Mouse (Mus musculus) urinary bladder, postnatal 36 days (tissue): Measurements from ENCODE around the gene Gm1043.

ENCODE experiments used
- DNase-seq, 2 experiments: peaks; one replicate each; pipeline ENCODE4 v3.0.0; 2022; ENCODE audit warnings: low spot score in 2 of 2, mixed read lengths in 1 of 2

Gene Gm1043

GRCm38 (mm10) chr5:37085241-37085640 is at the start of gene Gm1043:
TSS of gene Gm1043 (plus strand) at chr5:37085370.
- no peak for DNase-seq

- DNase-seq = no peak
These were observed 49.3 kb upstream of the Gm1043 start for GRCm38 (mm10) chr5:37035896-37036295.

GRCm38 (mm10) chr5:37036884-37037283 is 48.3 kb upstream of the Gm1043 start:
- no peak for DNase-seq

DNA sequence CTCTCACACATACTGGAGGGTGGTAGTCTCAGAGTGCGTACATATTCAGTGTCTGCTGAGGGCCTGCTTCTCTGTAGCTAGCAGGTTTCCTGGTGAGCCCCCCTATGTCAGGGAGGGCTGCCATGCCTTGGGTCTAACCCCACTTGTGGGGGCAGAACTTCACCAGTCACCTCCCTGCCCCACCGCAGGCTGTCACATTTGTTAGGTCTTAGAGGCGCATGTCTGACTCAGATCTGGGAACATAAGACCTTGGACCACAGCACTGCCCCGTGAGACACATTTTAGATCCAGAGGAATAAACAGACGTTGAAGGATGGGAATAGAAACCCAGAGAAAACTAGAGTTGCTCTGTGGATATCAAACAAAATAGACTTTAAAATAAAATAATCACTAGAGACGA is 45.3 kb upstream of the Gm1043 start:
- no peak for DNase-seq

- DNase-seq = no peak
These were observed 44.5 kb upstream of the Gm1043 start for GRCm38 (mm10) chr5:37040711-37041110.

GRCm38 (mm10) chr5:37041651-37042050 is 43.5 kb upstream of the Gm1043 start:
- DNase-seq = no peak

- DNase-seq = no peak
These were observed 42.2 kb upstream of the Gm1043 start for GRCm38 (mm10) chr5:37042934-37043333.

GRCm38 (mm10) chr5:37044793-37045192 is 40.4 kb upstream of the Gm1043 start:
- no peak for DNase-seq

DNA sequence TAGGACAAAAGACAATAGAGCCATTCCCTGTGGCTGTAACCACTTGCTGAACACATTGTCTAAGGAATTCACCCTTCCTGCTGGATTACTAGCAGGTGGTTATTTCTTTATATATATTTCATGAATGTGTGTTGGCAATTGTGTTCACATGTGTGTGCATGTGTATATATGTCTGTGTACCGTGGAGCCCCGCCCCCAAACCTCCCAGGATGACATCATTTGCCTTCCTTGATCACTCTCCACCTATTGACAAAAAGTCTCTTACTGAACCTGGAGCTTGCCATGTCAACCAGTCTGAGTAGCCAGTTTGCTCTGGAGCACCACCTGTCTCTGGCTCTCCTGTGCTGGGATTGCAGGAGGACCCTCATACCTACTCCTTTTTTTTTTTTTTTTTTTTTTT is 39.6 kb upstream of the Gm1043 start:
- no peak for DNase-seq

DNA sequence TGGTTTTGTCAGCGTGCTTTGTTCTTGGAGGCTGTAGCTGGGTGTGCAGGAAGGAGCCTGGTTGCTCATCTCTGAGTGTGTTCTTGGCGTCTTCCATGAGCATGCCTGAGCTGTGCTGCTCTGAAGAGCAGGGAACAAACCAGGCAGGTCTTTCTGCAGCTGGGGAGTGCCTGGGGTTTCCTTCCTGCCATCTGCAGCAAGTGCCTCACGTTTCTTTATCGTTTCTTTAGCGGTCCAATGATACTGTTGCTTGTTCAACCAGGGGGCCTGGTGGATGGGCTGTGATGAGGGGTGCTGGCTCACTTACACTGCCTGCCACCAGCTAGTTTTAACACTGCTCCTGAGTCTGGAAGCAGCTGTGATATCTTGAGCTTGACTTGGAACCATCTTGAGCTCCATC is 38.4 kb upstream of the Gm1043 start:
- DNase-seq = no peak

GRCm38 (mm10) chr5:37047206-37047915 is 37.8 kb upstream of the Gm1043 start:
- no peak for DNase-seq

- no peak for DNase-seq
These were observed 37.2 kb upstream of the Gm1043 start for GRCm38 (mm10) chr5:37047992-37048391.

GRCm38 (mm10) chr5:37049111-37049510 is 36.1 kb upstream of the Gm1043 start:
- no peak for DNase-seq

DNA sequence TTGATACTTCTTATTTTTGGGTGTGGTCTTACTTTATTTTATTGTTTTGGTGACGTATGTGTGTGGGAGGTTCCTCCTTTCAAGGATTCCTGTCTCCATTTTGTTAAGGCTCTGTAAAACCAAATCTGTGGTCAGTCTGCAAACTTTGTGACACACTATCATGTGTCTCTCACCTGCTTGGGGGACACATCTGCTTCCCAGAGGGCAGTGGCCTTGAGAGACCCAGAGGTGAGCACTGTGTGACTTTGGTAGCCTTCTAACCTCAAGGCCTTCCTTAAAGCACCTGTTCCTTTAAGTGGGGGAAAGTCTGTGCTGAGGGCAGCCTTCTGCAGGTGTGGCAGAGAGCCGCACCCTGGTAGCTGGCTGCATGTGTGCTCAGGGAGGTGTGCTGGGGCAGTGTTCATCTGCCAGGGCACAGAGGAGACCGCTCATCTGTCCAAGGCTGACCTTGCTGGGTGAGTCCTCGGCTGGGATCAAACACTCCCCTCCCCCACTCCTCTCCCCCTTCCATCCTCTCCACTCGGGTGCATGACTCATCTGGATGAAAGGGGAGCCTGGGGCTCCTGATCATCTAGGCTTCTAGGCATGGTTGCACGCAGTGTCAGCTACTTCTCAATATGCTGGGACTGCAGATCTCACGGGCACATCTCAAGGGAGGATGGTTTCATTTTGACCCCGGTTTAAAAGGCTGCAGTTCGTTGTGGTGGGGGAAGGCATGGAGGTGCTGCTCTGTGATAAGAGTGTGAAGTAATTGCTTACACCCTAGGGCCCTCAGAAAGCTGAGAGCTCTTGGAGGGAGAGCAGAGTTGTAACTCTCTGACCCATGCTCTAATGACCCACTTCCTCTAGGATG is 34.4 kb upstream of the Gm1043 start:
- peak; percentile 30 to 53 for DNase-seq

DNA sequence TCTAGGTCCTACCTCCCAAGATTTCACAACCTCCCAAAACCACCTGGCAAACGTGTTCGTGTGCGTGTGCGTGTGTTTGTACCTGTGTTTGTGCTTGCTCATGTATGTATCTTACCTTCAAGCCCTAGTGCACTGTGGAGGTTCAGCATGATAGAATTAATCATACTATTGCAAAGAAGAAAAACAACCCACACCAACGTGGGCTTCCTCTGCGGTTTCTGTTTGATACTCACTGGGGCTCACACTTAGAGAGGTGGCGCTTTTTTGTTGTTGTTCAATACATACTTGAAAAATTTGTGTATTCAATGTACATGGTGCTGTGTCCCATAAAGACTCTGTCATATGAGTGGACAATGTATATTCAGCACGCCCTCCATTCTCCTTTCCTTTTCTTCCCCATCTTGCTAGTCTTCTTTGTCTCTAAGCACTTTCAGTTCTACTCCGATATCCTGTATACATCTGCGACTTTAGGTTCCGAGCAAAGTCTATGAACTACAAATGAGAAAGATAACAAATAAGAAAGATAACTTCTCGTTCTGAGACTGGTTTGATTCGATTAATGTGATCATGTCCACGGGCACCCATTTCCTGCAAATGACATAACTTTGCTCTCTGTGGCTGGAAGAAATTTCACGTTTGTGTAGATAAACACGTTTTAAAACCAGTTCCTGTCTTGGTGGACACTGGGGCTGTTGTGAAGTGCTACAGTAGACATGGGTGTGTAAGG is 33.6 kb upstream of the Gm1043 start:
- no peak for DNase-seq

- DNase-seq = no peak
These were observed 32.3 kb upstream of the Gm1043 start for GRCm38 (mm10) chr5:37052846-37053245.

GRCm38 (mm10) chr5:37055789-37056188 is 29.4 kb upstream of the Gm1043 start:
- DNase-seq = no peak

GRCm38 (mm10) chr5:37056471-37056870 is 28.7 kb upstream of the Gm1043 start:
- DNase-seq = no peak

DNA sequence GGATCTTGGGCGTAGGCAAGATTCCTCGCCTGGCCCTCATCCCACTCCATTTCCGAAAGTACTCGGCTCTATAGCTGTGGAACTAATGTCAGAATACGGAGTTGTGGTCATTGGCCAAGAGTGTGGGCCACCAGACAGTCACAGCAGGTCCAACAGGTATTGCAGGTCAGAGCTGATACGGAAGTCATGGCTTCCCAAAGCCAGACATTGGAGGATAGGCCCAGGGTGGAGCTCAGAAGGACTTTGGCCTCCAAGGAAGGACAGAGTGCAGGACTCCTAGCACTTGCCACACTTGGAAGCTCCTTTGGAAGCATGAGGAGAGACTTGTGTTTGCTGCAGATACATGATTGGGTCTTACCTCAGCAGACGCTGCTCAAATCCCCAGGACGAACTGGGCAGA is 23.6 kb upstream of the Gm1043 start:
- peak; percentile 6 to 31 for DNase-seq

DNA sequence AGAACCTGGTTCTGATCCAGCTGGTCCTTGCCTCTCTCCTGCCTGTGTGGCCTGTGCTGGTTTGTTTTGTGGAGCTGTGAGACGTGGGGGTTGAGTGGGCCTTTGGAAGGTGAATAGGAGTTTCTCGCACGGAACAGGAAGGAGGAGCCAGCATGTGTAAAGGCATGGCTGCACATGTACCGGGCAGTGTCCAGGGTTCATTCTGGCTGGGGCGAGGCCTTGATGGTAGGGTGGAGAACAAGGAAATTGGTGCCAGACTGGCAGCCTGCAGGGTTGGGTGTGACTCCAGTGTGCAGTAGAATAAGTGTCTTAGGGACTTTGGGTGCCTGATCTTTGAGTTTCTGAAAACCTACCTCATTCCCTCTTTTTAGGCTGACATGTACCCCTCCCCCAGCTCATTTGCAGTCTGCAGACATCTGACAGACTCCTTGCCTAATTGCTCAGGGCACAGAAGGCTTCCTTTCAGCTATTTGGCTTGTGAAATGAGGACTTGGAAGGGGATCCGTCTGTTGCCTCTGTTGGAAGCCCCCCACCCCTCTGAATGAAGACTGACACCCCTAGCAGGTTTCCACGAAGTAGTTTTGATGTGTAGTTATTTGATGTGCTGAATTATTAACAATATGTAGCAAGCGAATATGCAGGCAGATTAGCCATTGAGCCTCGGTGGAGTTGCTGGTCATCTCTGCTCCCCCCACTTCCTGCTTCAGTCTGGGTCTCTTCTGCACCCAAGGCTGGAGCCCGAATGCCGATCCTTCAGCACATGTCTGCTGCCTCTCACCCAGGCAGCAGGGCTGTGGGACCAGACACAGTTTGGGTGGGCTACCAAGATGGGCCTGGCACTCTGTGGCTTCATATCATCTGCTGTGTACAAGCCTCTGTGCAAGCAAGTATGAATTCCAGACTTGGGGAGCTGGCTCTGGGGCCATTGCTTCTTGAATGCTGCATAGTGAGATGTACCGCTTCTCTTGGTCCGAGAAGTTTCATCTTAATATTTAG is 20.4 kb upstream of the Gm1043 start:
- peak; percentile 21 to 53 for DNase-seq
